Mouse (Mus musculus) liver, embryonic 14.5 days (tissue): ENCODE results near the gene Scrt2. TPM values are rescaled to one million over a fixed set of nuclear protein-coding genes. Genes with fewer than 3 reads are reported as not detected.

Source experiments
- ATAC-seq: fragments of 200-750 bp; cut with Nextera tagmentation; 2 replicates; pipeline ENCODE4 v1.8.0; 2017; ENCODE audit warnings: moderate number of reproducible peaks, mild to moderate bottlenecking, moderate library complexity; ENCODE audit not compliant: insufficient read depth
- DNase-seq, 3 experiments: peaks; one replicate each; pipeline ENCODE4 v3.0.0-alpha.2; 2012 to 2013; ENCODE audit warnings: low read depth in 3 of 3, low spot score in 3 of 3
- H3K27ac ChIP-seq: fragments of 300-500 bp; sonication (generic); 2 replicates; pipeline ENCODE4 v1.5.1; 2014; ENCODE audit warnings: moderate library complexity, mild to moderate bottlenecking, control low read depth, inconsistent platforms
- H3K27me3 ChIP-seq: fragments of 300-500 bp; sonication (generic); 2 replicates; pipeline ENCODE4 v1.6.1; 2014; ENCODE audit warnings: mild to moderate bottlenecking, low read length, moderate library complexity; ENCODE audit not compliant: control insufficient read depth, insufficient read depth
- H3K36me3 ChIP-seq: fragments of 300-500 bp; sonication (generic); replicated peaks from 2 replicates; pipeline ENCODE4 v1.6.1; 2014; ENCODE audit warnings: low read depth; ENCODE audit not compliant: control insufficient read depth, insufficient read depth
- H3K4me1 ChIP-seq, 2 experiments: fragments of 200-500 bp in 1 of 2; fragments of 300-500 bp in 1 of 2; sonication (generic) in 1 of 2; replicated peaks; 2 replicates each; pipeline ENCODE4 v1.6.1; 2012 to 2014; ENCODE audit warnings: antibody characterized with exemption in 1 of 2, inconsistent platforms in 1 of 2, low read length in 1 of 2; ENCODE audit not compliant: control insufficient read depth in 2 of 2, insufficient read depth in 2 of 2
- H3K4me2 ChIP-seq: fragments of 300-500 bp; sonication (generic); 2 replicates; pipeline ENCODE4 v1.6.1; 2014; ENCODE audit warnings: low read depth, mild to moderate bottlenecking, control low read depth, moderate library complexity
- H3K4me3 ChIP-seq, 2 experiments: fragments of 200-500 bp in 1 of 2; fragments of 300-500 bp in 1 of 2; sonication (generic) in 1 of 2; 2 replicates each; pipeline ENCODE4 v1.5.1; 2012 to 2014; ENCODE audit warnings: low read depth in 2 of 2, low read length in 2 of 2, mild to moderate bottlenecking in 2 of 2, control low read depth in 1 of 2, inconsistent platforms in 1 of 2, moderate library complexity in 1 of 2; ENCODE audit not compliant: insufficient read depth in 1 of 2
- H3K9ac ChIP-seq: fragments of 300-500 bp; sonication (generic); replicated peaks from 2 replicates; pipeline ENCODE4 v1.6.1; 2014; ENCODE audit warnings: mild to moderate bottlenecking, control low read depth, moderate library complexity
- H3K9me3 ChIP-seq: fragments of 300-500 bp; sonication (generic); 2 replicates; pipeline ENCODE4 v1.6.1; 2016; ENCODE audit warnings: low read length, mixed read lengths; ENCODE audit not compliant: control insufficient read depth
- CTCF ChIP-seq: IDR thresholded peaks from 2 replicates; pipeline ENCODE4 v1.5.1; 2016; ENCODE audit warnings: antibody characterized with exemption, low read depth, control low read depth
- EP300 ChIP-seq: IDR thresholded peaks from 2 replicates; pipeline ENCODE4 v1.6.1; 2016; ENCODE audit warnings: antibody characterized with exemption, low read depth
- WGBS: fragments of 180-500 bp; shearing (Covaris S2); extraction: QIAGEN DNeasy Blood & Tissue Kit; methylation state at CpG from one replicate; pipeline ENCODE4 v1.1.7; 2014; ENCODE audit not compliant: insufficient replicate concordance; 5-methylcytosine and 5-hydroxymethylcytosine counted together
- polyA plus RNA-seq, 2 experiments: library from polyadenylated mRNA; depleted of rRNA in 1 of 2; stranded (reverse) in 1 of 2; unstranded in 1 of 2; fragments of >200 nt; fragmentation: Nextera tagmentation in 1 of 2; extraction: Ambion mirVana in 1 of 2; gene quantifications; 2 replicates each; pipeline versions ENCODE4 v1.2.1 to v1.2.3; 2012 to 2014

The Scrt2 gene
- polyA plus RNA-seq, 2 experiments: 0.01 TPM; not detected in 1

DNA sequence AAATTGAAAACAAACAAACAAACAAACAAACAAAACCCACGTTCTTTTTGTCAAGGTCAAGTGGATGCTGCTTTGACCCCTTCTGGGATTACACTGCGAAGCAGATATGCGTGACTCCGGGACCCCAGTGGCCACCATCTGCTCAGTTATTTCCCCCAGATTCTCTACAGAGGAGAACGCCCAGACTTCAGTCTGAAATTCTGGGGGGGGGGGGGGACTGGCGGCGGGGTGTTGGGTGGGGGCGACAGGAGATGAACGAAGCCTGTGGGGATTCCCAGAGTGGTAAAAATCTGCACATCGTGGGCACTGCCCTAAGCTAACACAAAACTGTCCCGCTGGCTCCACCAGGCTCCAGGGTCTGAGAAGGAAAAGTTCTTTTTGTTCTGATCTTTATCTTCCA, 61.2 kb downstream of the Scrt2 start:
- TF ChIP-seq EP300 (no peak), CTCF (no peak)
- Histone ChIP-seq H3K4me2 (no peak overlapping the region; the same call in 1 of the 2 replicates), H3K36me3 (no peaks in the 10 kb centered on the region), H3K4me3 (no peak overlapping the region), H3K9ac (no peak overlapping the region), H3K27me3 (peaks cover 45% of the 10 kb centered on the region), H3K27ac (no peak overlapping the region), H3K4me1 (no peaks in the 10 kb centered on the region), H3K9me3 (no peaks in the 10 kb centered on the region)
- DNase-seq (no peak), ATAC-seq (no peak)
- WGBS: 4% methylated on average over 11 of the region's 11 CpGs

DNA sequence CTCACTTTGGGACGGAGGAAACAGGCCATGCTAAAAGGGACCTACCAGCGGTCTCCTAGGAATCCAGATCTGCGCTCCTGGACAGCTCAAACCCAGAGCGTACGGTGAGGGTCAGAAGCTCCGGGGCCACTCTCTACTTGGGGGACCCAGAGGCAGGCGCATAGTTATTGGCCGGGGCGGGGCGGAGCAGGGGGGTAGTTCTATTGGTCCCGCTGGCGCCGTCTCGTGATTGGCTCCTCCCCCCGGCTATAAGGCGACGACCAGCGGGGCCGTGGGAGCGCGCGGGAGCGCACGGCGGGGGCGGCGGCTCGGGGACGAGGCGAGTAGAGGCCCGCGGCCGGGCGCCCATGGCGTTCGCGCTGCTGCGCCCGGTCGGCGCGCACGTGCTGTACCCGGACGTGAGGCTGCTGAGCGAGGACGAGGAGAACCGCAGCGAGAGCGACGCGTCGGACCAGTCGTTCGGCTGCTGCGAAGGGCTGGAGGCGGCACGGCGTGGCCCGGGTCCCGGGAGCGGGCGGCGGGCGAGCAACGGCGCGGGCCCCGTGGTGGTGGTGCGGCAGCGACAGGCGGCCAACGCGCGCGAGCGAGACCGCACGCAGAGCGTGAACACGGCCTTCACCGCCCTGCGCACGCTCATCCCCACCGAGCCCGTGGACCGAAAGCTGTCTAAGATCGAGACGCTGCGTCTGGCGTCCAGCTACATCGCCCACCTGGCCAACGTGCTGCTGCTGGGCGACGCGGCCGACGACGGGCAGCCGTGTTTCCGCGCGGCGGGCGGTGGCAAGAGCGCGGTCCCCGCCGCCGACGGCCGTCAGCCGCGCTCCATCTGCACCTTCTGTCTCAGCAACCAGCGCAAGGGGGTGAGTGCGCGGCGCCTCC, 62.2 kb downstream of the Scrt2 start, which contains the start of gene Tcf15:
Tcf15 (plus strand) TSS at position 283 of the 879 bp plus-strand sequence.
- Histone ChIP-seq H3K9me3 (no peaks in the 10 kb centered on the region), H3K9ac (no peak within 1 kb of the TSS), H3K27ac (no peak within 1 kb of the TSS), H3K27me3 (peaks cover 45% of the 10 kb centered on the region), H3K4me1 (no peaks in the 10 kb centered on the region), H3K4me3 (peak within 1 kb of the TSS in 1 of 2 experiments; percentile 43; a peak in 2 of 4 replicates), H3K36me3 (no peaks in the 10 kb centered on the region), H3K4me2 (peak within 1 kb of the TSS; percentile 49)
- DNase-seq (peak in 2 of 3 experiments; percentile 13 to 17), ATAC-seq (peak; percentile 71)
- TF ChIP-seq EP300 (no peak), CTCF (no peak)
- WGBS: under 1% methylated on average over 113 of the region's 118 CpGs

DNA sequence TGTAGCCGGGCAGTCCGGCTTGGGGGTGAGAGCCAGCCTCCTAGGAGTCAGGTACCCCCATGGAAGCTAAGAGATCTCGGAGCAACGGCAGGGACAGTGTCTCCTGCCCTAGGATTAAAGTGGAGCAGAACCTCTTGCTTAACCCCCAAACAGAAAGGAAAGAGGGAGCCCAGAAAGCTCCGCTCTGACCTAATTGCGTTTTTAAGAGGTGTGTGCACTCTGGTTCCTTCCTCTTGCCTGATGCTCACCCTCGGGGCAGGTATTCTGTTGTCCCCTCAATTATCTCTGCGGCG, 62.8 kb downstream of the Scrt2 start:
- H3K36me3 ChIP-seq: no peaks in the 10 kb centered on the region
- ATAC-seq (no peak), DNase-seq (no peak)
- WGBS: 23% methylated on average over 9 of the region's 9 CpGs
- peaks cover 45% of the 10 kb centered on the region for H3K27me3 ChIP-seq
- peak overlapping the region in 1 of 2 experiments; percentile 43; a peak in 2 of 4 replicates for H3K4me3 ChIP-seq
- no peaks in the 10 kb centered on the region for H3K4me1 ChIP-seq
- H3K27ac ChIP-seq: no peak overlapping the region
- no peaks in the 10 kb centered on the region for H3K9me3 ChIP-seq
- no peak for TF ChIP-seq CTCF
- no peak for TF ChIP-seq EP300
- H3K9ac ChIP-seq: no peak overlapping the region
- peak overlapping the region; percentile 49 for H3K4me2 ChIP-seq

DNA sequence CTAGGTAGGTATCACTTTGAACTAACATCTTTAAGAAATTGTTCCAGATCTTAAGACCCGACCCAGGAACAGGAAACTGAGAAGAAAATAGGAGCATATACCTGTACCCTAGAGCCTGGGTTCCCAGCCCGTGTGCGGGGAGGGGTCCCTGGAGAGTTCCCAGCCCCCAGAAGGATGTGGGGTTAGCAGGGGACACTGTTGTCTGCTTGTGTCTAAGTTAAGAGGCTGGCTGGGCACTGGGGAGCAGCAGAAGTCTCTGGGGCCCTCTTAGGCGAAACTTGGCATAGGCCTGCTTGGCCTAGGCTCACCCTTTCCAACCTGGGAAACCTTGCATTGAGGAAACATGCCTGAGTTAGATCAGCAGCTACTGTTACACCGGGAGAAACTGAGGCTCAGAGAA, 63.2 kb downstream of the Scrt2 start:
- no peak for DNase-seq
- no peak overlapping the region for H3K4me2 ChIP-seq

More for the DNA sequence above, 63.2 kb downstream of the Scrt2 start:
- 52% methylated on average over 5 of the region's 5 CpGs for WGBS
- no peak for ATAC-seq
- no peak overlapping the region for H3K9ac ChIP-seq
- H3K4me1 ChIP-seq: no peaks in the 10 kb centered on the region
- no peaks in the 10 kb centered on the region for H3K36me3 ChIP-seq
- TF ChIP-seq EP300 (no peak), CTCF (no peak)
- H3K27ac ChIP-seq: no peak overlapping the region
- H3K27me3 ChIP-seq: peaks cover 45% of the 10 kb centered on the region
- no peak overlapping the region for H3K4me3 ChIP-seq
- H3K9me3 ChIP-seq: no peaks in the 10 kb centered on the region

Other genes starting within 250 kb of the Scrt2 start
- gene Rspo4, start 238.6 kb upstream of the Scrt2 start, polyA plus RNA-seq (2012; rRNA removed): not detected in 2 replicates
- gene Rspo4, start 238.6 kb upstream of the Scrt2 start, polyA plus RNA-seq (2014; fragmentation: Nextera tagmentation; extraction: Ambion mirVana): not detected in 2 replicates
- 0.03 and 0.04 TPM in 2 replicates for gene Angpt4, start 170.3 kb upstream of the Scrt2 start, polyA plus RNA-seq (2012; rRNA removed)
- gene Angpt4, start 170.3 kb upstream of the Scrt2 start, polyA plus RNA-seq (2014; fragmentation: Nextera tagmentation; extraction: Ambion mirVana): 0.06 and 0.11 TPM in 2 replicates
- 5.1 and 5.6 TPM in 2 replicates for gene Fam110a, start 101.3 kb upstream of the Scrt2 start, polyA plus RNA-seq (2012; rRNA removed)
- gene Fam110a, start 101.3 kb upstream of the Scrt2 start, polyA plus RNA-seq (2014; fragmentation: Nextera tagmentation; extraction: Ambion mirVana): 6.8 and 8.1 TPM in 2 replicates
- 0.73 and 0.97 TPM in 2 replicates for gene Slc52a3, start 85.0 kb upstream of the Scrt2 start, polyA plus RNA-seq (2012; rRNA removed)
- gene Slc52a3, start 85.0 kb upstream of the Scrt2 start, polyA plus RNA-seq (2014; fragmentation: Nextera tagmentation; extraction: Ambion mirVana): 0.74 and 1.1 TPM in 2 replicates
- 11.0 and 13.3 TPM in 2 replicates for gene Srxn1, start 24.0 kb downstream of the Scrt2 start, polyA plus RNA-seq (2012; rRNA removed)
- 10.6 and 13.5 TPM in 2 replicates for gene Srxn1, start 24.0 kb downstream of the Scrt2 start, polyA plus RNA-seq (2014; fragmentation: Nextera tagmentation; extraction: Ambion mirVana)
- 0.11 and 0.17 TPM in 2 replicates for gene Tcf15, start 62.0 kb downstream of the Scrt2 start, polyA plus RNA-seq (2012; rRNA removed)
- gene Tcf15, start 62.0 kb downstream of the Scrt2 start, polyA plus RNA-seq (2014; fragmentation: Nextera tagmentation; extraction: Ambion mirVana): not detected in 2 replicates
- gene Csnk2a1, start 145.3 kb downstream of the Scrt2 start, polyA plus RNA-seq (2012; rRNA removed): 16.3 and 22.7 TPM in 2 replicates
- gene Csnk2a1, start 145.3 kb downstream of the Scrt2 start, polyA plus RNA-seq (2014; fragmentation: Nextera tagmentation; extraction: Ambion mirVana): 43.2 and 44.8 TPM in 2 replicates
- 9.5 and 10.1 TPM in 2 replicates for gene Tbc1d20, start 212.3 kb downstream of the Scrt2 start, polyA plus RNA-seq (2012; rRNA removed)
- gene Tbc1d20, start 212.3 kb downstream of the Scrt2 start, polyA plus RNA-seq (2014; fragmentation: Nextera tagmentation; extraction: Ambion mirVana): 5.3 and 5.7 TPM in 2 replicates